Mouse (Mus musculus) retina, postnatal 7 days (tissue): ENCODE data around the gene Eps8l1.
"Not testable (repeated sequence)": the region's sequence is repeated elsewhere in the genome, so short reads cannot be mapped to it uniquely, and the experiment has no call there.

ENCODE experiments used
- DNase-seq: peaks from one replicate; pipeline ENCODE4 v3.0.0-alpha.2; 2012; ENCODE audit warnings: low read depth, low spot score

The Eps8l1 gene

GRCm38 (mm10) chr7:4460576-4461434, at the start of gene Eps8l1:
Gene Eps8l1, plus strand, starts transcription at chr7:4460674.
- DNase-seq, result no peak

DNA sequence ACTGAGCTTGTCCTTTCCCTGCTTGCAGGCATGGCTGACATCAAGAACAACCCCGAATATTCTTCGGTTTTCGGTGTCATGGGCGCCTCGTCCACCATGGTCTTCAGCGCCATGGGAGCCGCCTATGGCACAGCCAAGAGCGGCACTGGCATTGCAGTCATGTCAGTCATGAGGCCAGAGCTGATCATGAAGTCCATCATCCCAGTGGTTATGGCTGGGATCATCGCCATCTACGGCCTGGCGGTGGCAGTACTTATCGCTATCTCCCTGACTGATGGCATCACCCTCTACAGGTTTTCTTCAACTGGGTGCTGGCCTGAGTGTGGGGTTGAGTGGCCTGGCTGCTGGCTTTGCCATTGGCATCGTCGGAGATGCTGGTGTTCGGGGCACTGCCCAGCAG, 48.1 kb upstream of the Eps8l1 start:
- DNase-seq, result not testable (repeated sequence)

- no peak for DNase-seq
Observed at GRCm38 (mm10) chr7:4419681-4420080, 40.8 kb upstream of the Eps8l1 start.

DNA sequence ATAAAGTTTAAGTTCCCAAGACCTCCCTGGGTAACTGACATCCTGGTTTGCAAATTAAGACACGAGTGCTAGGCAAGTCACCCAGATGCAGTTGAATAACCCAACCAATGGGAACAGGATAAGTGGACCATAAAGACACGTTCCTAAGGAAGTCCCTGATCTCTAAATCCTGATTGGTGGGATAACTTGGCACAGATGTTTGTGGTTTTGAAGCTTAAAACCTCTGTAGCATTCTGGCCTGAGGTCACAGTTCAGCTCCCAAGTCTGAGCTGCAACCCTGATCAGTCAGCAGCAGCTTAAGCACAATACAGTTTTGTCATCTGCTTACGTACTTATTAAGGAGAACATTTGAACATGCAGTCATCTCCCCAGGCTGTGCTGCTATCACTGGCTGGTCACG, 40.2 kb upstream of the Eps8l1 start:
- DNase-seq, result no peak

GRCm38 (mm10) chr7:4427161-4427912, 33.1 kb upstream of the Eps8l1 start:
- DNase-seq, result peak; percentile 94

DNA sequence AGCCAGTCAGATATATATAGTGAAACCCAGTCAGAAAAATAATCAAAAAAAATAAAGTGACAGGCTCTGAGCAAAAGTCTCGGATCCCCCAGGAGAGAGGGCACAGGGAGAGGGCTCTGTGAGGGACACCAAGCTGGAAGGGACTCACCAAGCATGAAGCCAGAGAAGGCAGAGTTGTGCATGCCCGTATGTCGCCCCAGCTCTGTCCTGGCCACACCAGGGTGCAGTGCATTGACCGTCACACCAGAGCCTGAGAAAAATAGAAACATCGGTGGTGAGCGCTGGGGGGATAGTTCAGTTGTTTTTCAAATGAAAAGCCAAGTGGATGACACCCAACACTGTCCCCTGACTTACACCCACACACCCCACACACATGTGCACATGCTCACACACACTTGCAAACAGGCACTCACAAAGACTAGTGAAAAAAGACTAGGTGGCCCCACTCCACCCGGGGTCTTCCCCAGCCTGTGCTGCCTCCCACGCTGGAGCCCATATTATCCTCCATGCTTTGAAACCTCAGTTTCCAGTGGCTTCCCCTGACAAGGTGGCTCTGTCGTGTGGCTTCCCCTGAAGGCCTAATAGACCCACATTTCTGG, 30.1 kb upstream of the Eps8l1 start:
- DNase-seq, result no peak

- peak; percentile 52 for DNase-seq
Observed at GRCm38 (mm10) chr7:4431548-4431947, 28.9 kb upstream of the Eps8l1 start.

DNA sequence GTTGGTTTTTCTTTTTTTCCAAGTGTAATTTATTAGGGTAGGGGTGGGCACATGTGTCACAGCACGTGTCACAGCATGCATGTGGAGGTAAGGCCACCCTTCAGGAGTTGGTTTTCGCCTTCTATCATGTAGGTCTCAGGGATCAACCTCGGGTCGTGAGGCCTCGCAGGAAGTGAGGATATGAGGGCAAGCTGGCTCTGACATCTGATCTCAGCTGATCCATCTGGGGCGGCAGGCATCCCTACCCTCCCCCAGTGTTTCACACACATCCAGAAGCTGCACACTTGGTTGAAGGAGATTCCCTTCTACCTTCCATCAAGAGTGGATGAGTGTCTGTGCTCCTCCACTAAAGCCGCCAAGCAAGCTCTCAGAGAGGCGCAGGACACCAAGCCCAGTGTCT, 28.4 kb upstream of the Eps8l1 start:
- no peak for DNase-seq

- no peak for DNase-seq
Observed at GRCm38 (mm10) chr7:4437721-4438120, 22.8 kb upstream of the Eps8l1 start.

- no peak for DNase-seq
Observed at GRCm38 (mm10) chr7:4440549-4440948, 19.9 kb upstream of the Eps8l1 start.

DNA sequence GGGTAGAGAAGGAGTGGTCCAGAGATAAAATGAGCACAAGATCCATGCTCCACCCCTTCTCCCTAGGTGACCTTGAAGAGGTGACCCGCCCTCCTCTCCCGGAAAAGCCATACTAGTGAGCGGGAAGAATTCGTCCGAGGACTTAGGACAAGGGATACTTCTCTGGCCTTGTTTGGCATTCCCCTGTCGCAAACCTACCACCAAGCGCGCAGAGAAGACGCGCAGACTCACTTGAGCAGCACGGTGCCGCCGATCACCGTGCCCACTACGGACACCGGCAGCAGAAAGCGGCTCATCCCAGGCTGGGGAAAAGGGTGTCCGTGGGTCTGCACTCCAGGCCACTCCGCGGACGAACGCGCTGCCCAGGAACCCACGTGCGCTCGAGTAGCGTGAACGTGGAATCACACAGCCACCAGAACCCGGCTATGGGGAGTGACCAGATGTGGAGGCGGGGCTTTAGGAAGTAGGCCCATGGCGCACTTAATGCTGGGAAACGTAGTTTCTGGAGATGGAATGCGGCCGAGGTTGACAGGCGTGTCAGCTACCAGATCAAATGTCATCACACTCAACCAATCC, 15.2 kb upstream of the Eps8l1 start, which contains the start of gene Rdh13:
Gene Rdh13, minus strand, starts transcription at position 434 of the 576 bp plus-strand sequence.
- DNase-seq, result peak; percentile 70

- DNase-seq, result no peak
Observed at GRCm38 (mm10) chr7:4447138-4447537, 13.3 kb upstream of the Eps8l1 start.

DNA sequence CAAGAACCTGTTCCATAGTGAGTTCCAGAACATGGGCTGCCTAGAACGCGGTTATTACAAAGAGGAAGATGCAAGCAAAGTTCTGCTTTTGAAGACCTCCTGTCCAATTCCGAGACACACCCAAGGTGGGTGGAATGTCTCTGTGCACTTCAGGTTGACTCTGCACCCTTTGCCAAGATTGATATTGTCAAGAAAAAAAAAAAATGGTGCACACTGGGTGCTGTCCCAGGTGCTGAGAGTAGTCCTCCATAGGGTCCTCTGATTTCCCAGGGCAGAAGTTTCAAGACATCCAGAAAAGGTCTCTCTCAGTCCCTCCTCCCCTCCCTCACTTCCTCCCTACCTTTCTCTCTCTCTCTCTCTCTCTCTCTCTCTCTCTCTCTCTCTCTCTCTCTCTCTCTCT, 12.0 kb upstream of the Eps8l1 start:
- DNase-seq, result no peak

- DNase-seq, result no peak
Observed at GRCm38 (mm10) chr7:4449211-4449610, 11.3 kb upstream of the Eps8l1 start.

DNA sequence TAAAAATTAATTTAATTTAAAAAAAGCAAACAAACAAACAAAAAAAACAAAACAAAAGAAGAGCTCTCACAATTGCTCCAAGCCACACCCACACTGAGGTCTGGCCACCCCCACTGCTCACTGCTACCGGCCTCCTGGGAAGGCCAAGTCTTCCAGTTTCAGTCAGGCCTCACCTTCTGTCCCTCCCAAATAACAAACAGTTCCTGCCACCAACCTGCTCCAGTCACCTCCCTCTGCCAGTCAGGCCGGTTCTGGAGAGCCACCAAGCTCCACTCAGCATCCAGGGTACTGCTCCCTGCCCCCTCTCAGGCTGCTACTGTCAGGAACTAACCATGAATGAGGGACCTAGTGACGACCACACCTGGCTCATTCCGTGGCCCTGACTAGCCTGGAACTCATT, 7.8 kb upstream of the Eps8l1 start:
- DNase-seq, result no peak

GRCm38 (mm10) chr7:4464194-4464824, 3.8 kb downstream of the Eps8l1 start:
- DNase-seq, result no peak

DNA sequence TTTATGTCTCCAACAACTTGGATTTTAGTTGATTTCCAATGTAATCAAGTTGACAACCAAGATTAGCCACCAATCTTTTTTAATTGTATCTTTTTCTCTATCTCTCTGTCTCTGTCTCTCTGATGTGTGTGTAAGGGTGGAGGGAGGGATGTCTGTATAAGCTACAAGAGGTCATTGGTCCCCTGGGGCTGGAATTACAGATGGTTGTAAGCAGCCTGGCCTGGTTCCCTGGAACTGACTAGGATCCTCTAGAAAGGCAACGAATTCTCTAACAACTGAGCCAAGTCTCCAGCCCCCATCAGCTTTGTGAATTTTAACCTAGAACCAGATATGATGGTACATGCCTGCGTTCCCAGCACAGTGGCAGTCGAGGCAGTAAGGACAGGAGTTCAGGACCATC, 7.3 kb downstream of the Eps8l1 start:
- no peak for DNase-seq

GRCm38 (mm10) chr7:4470275-4471178, 10.1 kb downstream of the Eps8l1 start:
- peak; percentile 32 for DNase-seq

DNA sequence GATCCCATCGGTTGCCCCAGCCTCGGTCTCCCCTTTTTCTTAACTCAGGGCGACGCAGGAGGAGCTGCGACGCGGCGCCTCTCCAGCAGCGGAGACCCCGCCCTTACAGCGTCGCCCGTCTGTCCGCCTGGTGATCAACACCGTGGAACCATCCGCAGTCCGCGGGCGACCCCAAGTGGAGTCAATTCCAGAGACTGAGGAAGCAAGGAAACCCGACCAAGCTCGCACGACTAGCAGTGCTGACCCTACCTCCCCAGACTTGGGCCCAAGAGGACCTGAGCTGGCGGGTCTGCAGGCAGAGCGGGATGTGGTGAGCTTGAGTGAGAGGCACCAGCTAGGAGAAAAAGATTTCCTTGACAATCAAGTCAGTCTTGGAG, 10.7 kb downstream of the Eps8l1 start:
- peak; percentile 38 for DNase-seq

GRCm38 (mm10) chr7:4473940-4474339, 13.5 kb downstream of the Eps8l1 start:
- DNase-seq, result no peak
